Mouse (Mus musculus) regulatory T cell (primary cell): ENCODE measurements around the gene Dbnl.
"Not testable (repeated sequence)": the region's sequence is repeated elsewhere in the genome, so short reads cannot be mapped to it uniquely, and the experiment has no call there.

Experiments
- in situ Hi-C: fragments of 300-600 bp; cut with MboI, MseI; formaldehyde crosslinking; loops from one replicate; pipeline ENCODE4 v1.15.1; 2025; ENCODE audit warnings: high pct_unique_total_duplicates

Dbnl gene

DNA sequence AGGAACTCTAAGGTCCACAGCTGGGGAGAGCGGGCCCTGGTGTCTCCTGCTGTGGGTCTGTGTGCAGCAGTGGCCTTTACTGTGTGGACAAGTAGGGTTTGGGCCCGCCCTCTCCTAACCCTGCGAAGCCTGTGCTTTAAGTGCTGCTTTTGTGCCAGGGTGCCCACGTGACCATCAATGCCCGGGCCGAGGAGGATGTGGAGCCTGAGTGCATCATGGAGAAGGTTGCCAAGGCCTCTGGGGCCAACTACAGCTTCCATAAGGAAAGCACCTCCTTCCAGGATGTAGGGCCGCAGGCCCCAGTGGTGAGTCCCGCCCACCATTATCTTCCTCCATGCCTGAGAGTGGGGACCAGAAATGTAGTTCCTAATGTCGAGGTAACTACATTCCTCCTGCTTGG lies 7.0 kb downstream of the Dbnl start:
- in situ Hi-C loops: loop anchor here (5.0 kb wide), 1 partner anchor 77 kb away; no protein-coding TSS in a partner anchor

DNA sequence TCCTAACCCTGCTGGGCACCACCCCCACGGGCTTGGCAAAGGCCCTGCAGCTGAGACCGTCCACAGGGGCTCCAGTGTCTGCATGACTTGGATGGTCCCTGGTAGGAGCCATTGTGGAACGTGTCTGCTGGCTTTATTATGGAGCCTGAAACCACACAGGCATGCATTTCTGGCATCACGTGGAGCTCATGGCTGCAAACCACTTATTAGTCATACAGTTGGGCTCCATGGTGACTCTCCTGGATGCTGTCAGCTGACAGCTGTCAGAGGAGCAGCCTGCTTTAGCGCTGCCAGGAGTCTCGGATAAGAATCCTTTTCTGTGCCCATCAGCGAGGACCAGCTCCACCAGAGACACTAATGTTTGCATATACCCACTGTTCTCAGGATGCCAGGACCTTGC lies 7.4 kb downstream of the Dbnl start:
- in situ Hi-C loops: loop anchor here (5.0 kb wide), 1 partner anchor 77 kb away; no protein-coding TSS in a partner anchor

DNA sequence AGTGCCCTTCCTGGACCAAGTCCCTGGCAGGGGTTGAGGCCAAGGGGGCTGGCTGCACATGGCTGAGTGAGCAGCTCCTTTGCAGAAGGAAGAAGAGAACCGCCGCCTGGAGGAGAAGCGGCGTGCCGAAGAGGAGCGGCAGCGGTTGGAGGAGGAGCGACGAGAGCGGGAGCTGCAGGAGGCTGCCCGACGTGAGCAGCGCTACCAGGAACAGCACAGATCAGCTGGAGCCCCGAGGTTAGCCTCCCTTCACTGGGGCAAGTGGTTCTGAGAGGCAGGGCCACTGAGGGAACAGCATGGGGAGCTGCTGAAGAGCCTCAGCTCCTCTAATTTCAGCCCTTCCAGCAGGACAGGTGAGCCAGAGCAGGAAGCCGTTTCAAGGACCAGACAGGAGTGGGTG lies 8.7 kb downstream of the Dbnl start:
- in situ Hi-C loops: loop anchor here (5.0 kb wide), 1 partner anchor 75 kb away; no protein-coding TSS in a partner anchor

DNA sequence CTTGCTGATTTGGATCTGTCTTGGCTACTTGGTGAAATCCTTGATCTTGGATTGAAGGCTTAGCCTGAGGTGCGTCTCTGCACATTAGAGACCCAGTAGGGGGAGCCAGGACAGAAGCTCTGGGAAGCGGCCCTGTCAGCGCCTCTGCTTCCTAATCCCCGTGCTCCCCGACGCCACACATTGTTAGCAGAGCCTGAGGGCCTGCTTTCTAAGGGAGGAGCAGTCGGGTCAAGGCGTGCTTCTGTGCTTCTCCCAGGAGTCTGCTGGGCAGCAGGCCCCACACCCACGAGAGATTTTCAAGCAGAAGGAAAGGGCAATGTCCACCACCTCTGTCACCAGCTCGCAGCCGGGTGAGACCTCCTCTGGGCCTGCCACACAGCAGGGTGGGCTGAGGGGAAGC lies 9.1 kb downstream of the Dbnl start:
- in situ Hi-C loops: loop anchor here (5.0 kb wide), 1 partner anchor 75 kb away; no protein-coding TSS in a partner anchor

DNA sequence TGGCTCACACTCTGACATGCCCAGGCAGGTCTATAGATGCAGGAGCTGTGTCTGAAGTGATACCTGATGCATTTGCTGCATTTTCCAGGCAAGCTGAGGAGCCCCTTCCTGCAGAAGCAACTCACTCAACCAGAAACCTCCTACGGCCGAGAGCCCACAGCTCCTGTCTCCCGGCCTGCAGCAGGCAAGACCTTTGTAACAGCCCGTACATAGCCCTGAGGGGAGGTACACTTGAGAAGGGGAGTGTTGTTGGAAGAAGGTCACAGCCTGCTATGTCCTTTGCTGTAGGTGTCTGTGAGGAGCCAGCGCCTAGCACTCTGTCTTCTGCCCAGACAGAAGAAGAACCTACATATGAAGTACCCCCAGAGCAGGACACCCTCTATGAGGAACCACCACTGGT lies 9.6 kb downstream of the Dbnl start:
- in situ Hi-C loops: loop anchor here (5.0 kb wide), 1 partner anchor 74 kb away; no protein-coding TSS in a partner anchor

DNA sequence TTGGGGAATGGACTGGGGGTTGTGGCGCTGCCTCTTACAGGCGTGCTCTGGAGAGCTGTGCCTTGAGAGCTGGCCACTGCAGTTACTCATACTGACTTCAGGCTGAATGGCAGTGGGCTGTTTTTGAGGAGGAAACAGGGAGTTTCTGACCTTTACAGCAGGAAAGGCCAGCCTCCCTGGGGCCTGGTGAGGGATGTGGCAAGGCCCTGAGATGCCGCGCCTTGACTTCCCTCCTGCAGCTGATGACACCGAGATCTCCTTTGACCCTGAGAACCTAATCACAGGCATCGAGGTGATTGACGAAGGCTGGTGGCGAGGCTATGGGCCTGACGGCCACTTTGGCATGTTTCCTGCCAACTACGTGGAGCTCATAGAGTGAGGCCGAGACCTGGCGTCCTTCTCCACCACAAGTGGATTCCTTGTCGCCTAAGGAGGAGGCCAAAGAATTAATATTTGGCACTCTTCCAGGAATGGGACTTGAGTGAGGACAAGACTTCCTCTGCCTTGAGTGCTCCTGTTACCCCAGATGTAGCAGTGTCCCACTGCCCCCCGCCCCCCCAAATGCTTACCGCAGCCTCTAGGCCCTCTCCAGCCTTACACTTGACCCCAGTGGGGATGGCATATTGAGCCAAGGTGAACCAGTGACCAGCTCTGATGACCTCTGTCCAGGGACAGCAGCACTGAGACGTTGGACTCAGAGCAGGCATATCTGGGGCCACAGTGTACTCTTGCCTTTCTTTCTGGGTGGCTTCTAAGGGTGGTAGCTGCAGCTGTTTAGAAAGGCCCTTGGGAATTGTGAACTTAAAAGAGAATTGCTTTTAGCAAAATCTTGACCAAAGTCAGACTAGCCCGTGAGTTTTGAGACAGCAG lies 11.6 kb downstream of the Dbnl start:
- in situ Hi-C loops: loop anchor here (5.0 kb wide), 1 partner anchor 72 kb away; no protein-coding TSS in a partner anchor

DNA sequence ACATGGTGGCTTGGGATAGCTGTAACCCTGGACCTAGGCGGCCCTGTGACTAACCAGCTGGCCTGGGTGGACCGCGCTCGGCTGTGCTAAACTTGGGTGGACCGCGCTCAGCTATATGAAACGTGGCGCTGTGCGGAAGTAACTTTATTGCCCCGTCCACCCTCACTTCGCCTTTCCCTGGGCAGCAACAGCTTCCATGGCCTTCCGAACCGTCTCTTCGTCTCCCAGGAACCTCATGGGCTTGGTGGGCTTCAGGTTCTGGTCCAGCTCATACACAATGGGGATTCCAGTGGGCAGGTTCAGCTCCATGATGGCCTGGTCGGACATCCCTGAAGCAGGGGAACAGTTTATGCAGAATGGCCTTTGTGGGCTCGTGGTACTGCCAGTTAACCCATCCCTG lies 13.2 kb downstream of the Dbnl start:
- in situ Hi-C loops: no loop called here

DNA sequence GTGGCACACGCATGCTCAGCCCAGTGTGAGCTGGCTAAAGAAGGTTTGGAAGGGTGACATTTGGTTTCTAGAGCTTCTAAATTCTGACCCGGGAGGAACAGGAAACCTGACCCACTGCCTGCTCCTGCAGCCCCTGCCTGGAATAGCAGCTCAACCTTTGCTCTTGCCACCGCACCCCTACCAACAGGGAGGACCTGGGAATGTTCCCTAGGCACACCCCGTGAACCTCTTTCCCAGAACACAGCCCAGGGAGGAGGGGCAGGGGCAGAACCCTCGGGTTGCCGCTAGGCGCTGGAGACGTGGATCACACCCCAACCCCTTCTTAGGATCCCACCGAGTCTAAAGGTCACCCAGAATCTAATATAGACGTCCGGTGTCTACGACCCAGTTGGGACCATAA lies 13.7 kb downstream of the Dbnl start:
- in situ Hi-C loops: no loop called here

DNA sequence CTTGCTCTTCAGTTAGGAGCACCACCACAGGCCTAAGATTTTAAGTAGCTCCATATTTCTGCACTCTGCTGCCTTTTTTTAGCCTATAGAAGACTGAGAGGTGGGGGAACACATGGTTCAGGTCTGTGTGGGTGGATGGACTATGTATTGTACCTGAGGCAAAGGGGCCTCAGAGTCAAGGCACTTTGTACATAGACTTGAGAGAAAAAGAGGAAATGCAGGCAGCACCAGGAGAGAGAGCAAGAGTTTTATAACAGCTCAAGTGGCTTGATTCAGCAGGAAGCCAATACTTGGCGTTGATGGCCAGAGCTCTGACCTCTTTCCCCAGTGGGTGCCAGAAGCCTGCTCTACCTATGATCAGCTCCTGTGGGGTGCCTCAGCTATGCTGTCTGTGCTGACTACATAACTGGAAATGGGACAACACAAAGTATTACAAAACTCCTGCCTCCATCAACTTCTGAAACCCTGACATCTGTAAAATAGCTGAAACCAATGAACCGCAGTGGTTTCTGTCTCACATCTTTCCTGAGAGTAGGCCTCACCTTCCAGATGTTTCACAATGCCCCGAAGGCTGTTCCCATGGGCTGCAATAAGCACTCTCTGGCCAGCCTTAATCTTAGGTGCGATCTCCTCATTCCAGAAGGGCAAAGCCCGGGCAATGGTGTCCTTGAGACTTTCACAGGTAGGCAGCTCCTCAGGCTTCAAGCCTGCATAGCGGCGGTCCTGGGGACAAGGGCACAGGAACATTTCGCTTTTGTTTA lies 14.3 kb downstream of the Dbnl start:
- in situ Hi-C loops: no loop called here

DNA sequence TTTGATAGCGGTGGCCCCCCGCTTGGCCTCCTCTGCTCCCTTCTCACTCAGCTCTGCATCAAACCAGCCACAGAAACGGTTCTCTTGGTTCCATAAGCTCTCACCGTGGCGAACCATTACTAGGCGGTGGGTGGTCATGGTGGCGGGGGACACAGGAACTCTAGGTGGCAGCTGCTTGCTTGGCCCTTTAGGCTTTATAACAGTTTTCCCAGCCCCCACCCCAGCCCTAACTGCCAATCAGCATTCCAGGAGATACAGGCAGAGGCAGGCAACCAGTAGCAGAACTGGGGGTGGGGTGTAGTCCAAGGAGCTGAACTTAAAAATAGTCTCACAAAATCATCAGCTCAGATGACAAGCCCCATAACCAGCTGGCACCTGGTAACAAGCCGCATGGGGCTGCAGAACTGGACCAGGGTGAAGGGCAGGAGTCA lies 15.3 kb downstream of the Dbnl start, which contains the start of gene Pgam2:
Gene Pgam2, minus strand, starts transcription at position 183 of the 431 bp plus-strand sequence.
- in situ Hi-C loops: no loop called here

DNA sequence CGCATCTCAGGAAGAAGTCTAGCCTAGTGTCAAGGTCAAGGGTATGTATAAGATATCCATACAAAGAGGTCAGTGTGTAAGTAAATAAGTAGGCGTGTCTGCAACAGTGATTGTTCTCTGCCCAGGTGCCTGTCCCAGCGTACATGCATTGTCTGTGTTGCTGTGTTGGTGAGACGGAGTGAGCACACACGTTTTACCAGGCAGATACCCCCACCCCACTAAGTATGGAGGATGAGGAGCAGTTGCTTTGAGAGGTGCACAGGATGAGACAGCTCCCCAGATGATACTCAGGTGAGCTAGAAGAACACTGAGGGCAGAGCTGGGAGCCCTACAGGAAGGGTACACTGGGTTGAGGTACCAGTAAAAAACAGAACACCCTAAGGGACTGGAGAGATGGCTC lies 15.9 kb downstream of the Dbnl start:
- in situ Hi-C loops: no loop called here

DNA sequence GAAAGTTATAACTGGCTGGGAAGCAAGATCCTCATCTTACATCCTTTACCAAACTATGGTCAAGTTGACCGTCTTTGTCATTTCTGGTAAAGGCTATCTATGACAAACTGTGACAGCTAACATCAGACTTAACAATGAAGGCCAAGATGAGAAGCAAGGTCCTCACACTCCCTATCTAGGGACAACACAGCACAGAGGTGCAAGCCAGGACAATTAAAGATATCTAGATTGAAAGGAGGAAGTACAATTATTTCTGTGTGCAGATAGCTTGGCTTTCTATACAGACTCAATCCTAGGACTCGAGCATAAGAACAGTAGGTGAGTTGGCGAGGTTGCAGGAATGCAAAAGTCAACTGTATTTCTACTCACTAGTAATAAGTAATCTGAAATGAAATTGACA lies 17.4 kb downstream of the Dbnl start:
- in situ Hi-C loops: no loop called here

DNA sequence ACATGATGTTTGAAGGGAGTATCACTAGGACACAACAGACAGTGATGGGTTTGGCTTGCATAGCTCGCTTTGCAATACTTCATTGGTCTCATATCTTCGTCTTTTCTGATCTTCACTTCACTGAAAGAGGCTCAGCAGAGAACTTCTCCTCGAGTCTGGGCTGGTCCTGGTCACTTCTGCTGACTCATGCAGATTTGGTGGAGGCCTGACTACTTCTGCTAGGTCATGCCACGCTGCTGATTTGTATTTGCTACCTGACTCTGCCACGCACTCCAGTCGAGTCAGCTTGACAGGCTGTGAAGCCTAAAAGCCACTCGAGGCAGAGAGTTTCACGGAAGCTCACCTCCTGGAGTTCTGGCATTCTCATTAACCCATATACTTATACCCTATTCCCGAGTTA lies 19.7 kb downstream of the Dbnl start:
- in situ Hi-C loops: no loop called here

DNA sequence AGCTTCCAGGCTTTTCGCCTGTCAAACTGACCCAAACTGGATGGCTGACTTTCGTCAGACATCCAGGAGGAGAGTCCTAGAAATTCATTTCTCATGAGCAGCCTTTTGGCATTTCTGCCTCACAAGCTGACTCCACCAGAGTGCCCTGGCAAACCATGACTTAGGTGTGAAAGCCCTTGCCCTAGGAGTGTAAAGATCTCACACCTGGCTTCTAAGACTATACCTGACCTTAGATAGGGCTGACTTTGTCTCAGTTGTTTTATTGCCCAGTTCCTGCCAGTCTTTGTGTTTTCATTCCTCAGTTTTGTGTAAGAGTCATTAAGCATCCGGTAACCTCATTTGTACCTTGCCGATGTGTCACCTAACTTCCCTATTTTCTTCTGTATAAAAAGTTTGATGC lies 21.2 kb downstream of the Dbnl start:
- in situ Hi-C loops: not testable (repeated sequence)

DNA sequence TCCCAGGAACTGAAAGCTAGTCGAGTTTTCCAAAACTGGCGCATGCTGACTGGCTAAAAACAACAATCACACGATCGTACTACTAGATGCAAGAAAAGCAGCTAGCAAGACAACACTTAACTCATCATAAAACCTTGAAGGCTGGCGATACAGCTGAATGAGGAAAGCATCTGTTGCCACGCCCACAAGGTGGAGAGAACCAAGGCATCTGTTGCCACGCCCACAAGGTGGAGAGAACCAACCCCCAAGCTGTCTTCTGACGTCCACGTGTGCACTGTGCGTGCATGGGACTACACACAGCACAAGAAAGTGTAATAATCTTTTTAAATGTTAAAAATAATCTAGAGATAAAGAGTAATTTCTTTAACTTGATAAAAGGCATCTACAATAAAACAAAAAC lies 25.1 kb downstream of the Dbnl start:
- in situ Hi-C loops: no loop called here

DNA sequence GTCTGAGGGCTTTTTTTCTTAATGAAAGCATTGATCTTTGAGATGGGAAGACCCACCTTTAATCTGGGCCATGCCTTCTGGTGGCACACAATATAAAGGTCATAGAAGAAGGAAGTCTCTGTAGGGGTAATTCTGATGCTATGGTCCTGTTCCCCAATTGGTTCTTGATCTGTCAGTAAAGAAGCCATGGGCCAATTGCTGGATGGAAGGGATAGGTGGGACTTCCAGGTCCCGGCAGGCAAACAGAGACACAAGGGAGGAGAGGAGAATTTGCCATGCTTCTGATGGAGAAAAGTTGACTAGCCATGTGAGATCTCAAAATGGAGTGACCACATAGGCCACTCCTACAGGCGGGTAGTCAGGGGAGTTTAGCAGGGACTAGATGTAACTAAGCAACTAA lies 30.9 kb downstream of the Dbnl start:
- in situ Hi-C loops: no loop called here

DNA sequence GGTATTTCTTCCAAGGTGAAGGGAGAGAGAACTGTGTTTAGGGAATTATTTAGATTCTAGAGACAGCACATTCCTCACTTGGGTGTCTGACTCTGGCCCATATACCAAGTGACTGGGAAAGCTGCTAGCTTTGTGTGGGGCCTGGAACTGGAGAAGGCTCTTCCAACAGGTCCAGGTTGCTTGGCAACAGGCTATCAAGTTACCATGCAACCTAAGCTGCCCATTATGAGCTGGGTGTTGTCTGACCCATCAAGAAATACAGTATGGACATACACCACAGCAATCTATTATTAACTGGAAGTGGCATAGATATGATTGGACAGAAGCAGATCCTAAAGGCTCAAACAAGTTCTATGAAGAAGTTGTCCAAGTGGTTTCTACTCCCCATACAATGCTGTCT lies 37.1 kb downstream of the Dbnl start:
- in situ Hi-C loops: loop anchor here (5.0 kb wide), 1 partner anchor 38 kb away; the partner anchor contains the start of gene Dbnl

DNA sequence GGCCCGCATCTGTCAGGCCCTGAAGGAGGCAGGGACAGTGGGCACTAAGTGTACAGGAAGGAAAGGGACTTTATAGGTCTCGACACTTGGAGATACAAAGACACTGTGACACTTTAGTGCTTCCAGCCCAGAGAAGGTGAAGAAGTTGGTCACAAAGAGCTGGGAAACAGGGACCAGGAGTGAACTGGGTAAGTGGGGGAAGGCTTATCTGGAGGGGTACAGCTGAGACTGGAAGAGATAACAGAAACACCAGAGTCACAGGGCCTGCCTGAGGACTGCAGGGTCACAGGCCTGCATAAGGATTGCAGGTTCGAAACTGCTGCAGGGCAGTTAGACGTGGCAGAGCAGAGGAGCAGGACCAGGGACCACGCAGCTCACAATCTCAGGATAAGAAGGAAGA lies 39.6 kb downstream of the Dbnl start:
- in situ Hi-C loops: loop anchor here (5.0 kb wide), 1 partner anchor 41 kb away; the partner anchor contains the start of gene Dbnl

DNA sequence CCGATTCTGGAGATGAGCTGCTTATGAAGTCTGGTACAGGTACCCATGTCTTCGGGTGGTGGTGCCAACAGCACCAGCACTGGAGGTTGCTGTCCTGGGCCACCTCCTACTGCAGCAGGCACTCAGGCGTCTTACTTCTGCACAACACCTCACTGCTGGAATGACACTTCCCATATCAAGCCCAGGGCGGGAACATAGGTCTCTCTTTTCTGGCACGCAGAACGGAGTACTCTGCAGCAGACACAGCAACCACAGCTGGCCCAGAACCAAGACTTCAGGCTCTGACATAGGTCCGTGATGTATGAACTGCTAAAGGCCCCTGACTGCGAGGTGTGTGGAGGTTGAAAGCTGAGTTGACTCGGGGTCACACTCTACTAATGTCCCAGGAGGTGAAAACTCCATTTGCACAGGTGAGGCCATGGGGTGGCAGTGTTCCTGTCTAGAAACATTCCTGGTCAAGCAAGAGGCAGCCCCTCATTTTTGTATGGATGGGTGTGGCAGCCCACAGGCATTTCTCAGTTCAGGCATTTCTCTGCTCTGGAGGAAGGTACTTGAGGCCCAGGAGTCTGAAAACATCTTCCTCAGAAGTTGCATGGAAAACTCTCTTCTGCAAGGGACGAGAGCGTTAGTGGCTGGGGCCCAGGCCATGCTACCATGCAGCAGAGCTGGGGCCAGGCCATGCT lies 40.4 kb downstream of the Dbnl start:
- in situ Hi-C loops: loop anchor here (5.0 kb wide), 1 partner anchor 41 kb away; the partner anchor contains the start of gene Dbnl

DNA sequence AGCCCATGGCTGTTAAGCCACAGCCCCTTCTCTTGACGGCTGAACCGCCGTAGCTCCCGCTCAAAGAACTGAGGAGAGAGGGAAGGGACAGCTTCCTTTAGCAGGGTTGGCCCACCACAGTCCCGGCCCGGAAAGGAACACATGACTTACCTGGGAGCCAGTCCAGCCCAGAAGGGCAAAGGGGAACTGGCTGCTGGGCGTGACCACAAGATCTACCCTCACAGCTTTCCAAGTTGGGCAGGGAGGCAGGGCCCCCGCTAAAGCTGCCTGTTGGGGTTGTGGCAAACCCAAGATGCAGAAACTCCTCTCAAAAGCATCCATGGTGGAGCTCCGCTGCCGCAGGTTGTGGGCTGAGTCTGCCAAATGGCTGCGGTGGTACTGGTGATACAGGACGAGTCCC lies 41.0 kb downstream of the Dbnl start:
- in situ Hi-C loops: loop anchor here (5.0 kb wide), 1 partner anchor 42 kb away; the partner anchor contains the start of gene Dbnl

DNA sequence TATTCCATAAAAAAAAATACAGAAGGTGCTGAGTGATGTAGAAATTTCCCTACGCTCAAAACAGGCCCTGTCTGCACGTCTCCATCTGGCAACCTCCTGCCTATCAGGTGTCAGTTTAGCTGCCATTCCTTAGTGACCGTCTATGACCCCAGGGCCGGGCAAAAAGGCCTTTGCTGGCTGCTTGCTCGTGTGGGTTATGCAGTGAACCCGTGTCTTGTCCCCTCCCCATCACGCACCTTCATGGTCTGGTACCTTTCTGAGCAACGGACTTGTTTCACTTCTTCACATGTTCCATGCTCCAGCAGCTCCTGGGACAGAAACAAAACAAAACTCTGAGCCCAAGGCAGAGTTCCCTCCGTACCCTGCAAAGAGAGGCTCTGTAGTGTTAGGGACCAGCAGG lies 46.2 kb downstream of the Dbnl start:
- in situ Hi-C loops: no loop called here

DNA sequence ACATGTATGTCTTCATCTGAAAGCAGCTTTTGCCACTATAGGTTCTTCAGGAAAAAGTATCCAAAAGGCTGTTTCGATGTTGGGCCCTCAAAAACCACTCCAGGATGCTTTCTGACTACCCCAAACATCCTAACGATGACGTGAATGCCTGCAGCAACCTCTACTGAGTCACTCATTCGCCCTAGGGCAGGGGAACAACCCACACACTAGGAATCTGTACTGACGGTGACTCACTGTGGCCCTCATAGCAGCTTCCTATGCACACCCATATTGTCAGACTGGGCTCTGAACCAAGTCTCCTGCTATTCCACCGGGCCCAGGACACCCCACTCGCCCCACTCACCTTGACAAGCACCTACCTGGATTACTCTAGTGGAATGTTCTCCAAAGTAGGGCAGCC lies 46.8 kb downstream of the Dbnl start:
- in situ Hi-C loops: no loop called here
